Mouse (Mus musculus) megakaryocyte, embryonic 14.5 days (primary cell): ENCODE measurements around the gene Schip1.

ENCODE experiments used
- FLI1 ChIP-seq: IDR thresholded peaks from 2 replicates; pipeline ENCODE4 v1.6.1; 2012; ENCODE audit warnings: low read length, inconsistent platforms, mixed read lengths
- GATA1 ChIP-seq: IDR thresholded peaks from 3 replicates; pipeline ENCODE4 v1.6.1; 2012; ENCODE audit warnings: mixed read lengths, low read length, inconsistent platforms, borderline replicate concordance

GRCm38 (mm10) chr3:68306726-68307125 is 242.1 kb downstream of the Schip1 start:
- TF ChIP-seq GATA1: no peak
- TF ChIP-seq FLI1: no peak
